Mouse (Mus musculus) limb, embryonic 13.5 days (tissue): ENCODE data around the gene Dusp2. TPM values are rescaled to one million over a fixed set of nuclear protein-coding genes. Genes with fewer than 3 reads are reported as not detected.

Source experiments
- ATAC-seq: fragments of 200-750 bp; cut with Nextera tagmentation; 2 replicates; pipeline ENCODE4 v1.8.0; 2017; ENCODE audit warnings: low read depth, moderate number of reproducible peaks, moderate TSS enrichment; ENCODE audit not compliant: low FRiP score
- H3K27ac ChIP-seq: fragments of 300-500 bp; sonication (generic); 2 replicates; pipeline ENCODE4 v1.5.1; 2015; ENCODE audit warnings: inconsistent platforms, mild to moderate bottlenecking, moderate library complexity
- H3K27me3 ChIP-seq: fragments of 300-500 bp; sonication (generic); 2 replicates; pipeline ENCODE4 v1.6.1; 2015; ENCODE audit warnings: mild to moderate bottlenecking, inconsistent platforms
- H3K36me3 ChIP-seq: fragments of 300-500 bp; sonication (generic); 2 replicates; pipeline ENCODE4 v1.6.1; 2015; ENCODE audit warnings: inconsistent platforms, mild to moderate bottlenecking, moderate library complexity
- H3K4me1 ChIP-seq: fragments of 300-500 bp; sonication (generic); 2 replicates; pipeline ENCODE4 v1.6.1; 2015; ENCODE audit warnings: inconsistent platforms
- H3K4me2 ChIP-seq: fragments of 300-500 bp; sonication (generic); replicated peaks from 2 replicates; pipeline ENCODE4 v1.6.1; 2015; ENCODE audit warnings: inconsistent platforms, mild to moderate bottlenecking, moderate library complexity
- H3K4me3 ChIP-seq: fragments of 300-500 bp; sonication (generic); 2 replicates; pipeline ENCODE4 v1.5.1; 2015; ENCODE audit warnings: moderate library complexity, mild to moderate bottlenecking, inconsistent platforms
- H3K9ac ChIP-seq: fragments of 300-500 bp; sonication (generic); 2 replicates; pipeline ENCODE4 v1.6.1; 2015; ENCODE audit warnings: mild to moderate bottlenecking, inconsistent platforms
- H3K9me3 ChIP-seq: fragments of 300-500 bp; sonication (generic); 2 replicates; pipeline ENCODE4 v1.6.1; 2016; ENCODE audit warnings: inconsistent platforms
- WGBS: fragments of 180-500 bp; shearing (Covaris S2); methylation state at CpG from one replicate; pipeline ENCODE4 v1.1.7; 2015; 5-methylcytosine and 5-hydroxymethylcytosine counted together
- polyA plus RNA-seq: library from polyadenylated mRNA; unstranded; fragments of >200 nt; fragmentation: Nextera tagmentation; extraction: Ambion mirVana; gene quantifications from 2 replicates; pipeline ENCODE4 v1.2.1, GENCODE M21; 2015

Gene Dusp2
- polyA plus RNA-seq, 1 experiment from 2014 or later, result 4.4 TPM

- WGBS, result 77% methylated on average over 2 of the region's 2 CpGs
- no peak for ATAC-seq
- H3K36me3 ChIP-seq, result no peaks in the 10 kb centered on the region
These were observed 36.1 kb downstream of the Dusp2 start for GRCm38 (mm10) chr2:127372082-127372481.

DNA sequence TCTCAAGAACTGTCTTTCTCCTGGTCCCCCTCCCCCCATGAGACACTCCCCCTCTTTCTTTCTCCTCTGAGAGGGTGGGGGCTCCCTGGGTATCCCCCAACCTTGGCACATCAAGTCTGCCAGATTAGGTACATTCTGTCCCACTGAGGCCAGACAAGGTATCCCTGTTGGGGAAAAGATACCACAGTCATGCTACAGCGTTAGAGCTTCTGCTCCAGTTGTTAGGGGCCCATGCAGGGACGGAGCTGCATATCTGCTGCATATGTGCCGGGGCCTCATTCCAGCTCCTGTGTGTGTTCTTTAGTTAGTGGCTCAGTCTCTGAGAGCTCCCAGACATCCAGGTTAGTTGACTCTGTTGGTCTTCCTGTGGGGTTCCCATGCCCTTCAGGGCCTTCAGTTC, 38.2 kb downstream of the Dusp2 start:
- no peaks in the 10 kb centered on the region for H3K9me3 ChIP-seq
- no peak overlapping the region for H3K9ac ChIP-seq
- H3K36me3 ChIP-seq, result no peaks in the 10 kb centered on the region
- H3K4me3 ChIP-seq, result no peak overlapping the region
- H3K4me2 ChIP-seq, result no peak overlapping the region
- no peak overlapping the region for H3K27ac ChIP-seq
- H3K4me1 ChIP-seq, result no peaks in the 10 kb centered on the region
- 88% methylated on average over 3 of the region's 3 CpGs for WGBS
- no peak for ATAC-seq
- 0 out of 2 replicates have a peak, but pooled peaks cover 6% of the 10 kb centered on the region for H3K27me3 ChIP-seq

More at GRCm38 (mm10) chr2:127372082-127372481, 36.1 kb downstream of the Dusp2 start:
- Histone ChIP-seq H3K9ac (no peak overlapping the region), H3K27me3 (peaks cover 16% of the 10 kb centered on the region), H3K4me1 (no peaks in the 10 kb centered on the region), H3K4me3 (no peak overlapping the region), H3K27ac (no peak overlapping the region), H3K9me3 (no peaks in the 10 kb centered on the region), H3K4me2 (no peak overlapping the region)

- 58% methylated on average over 3 of the region's 3 CpGs for WGBS
- no peak overlapping the region for H3K4me2 ChIP-seq
- no peak for ATAC-seq
- H3K36me3 ChIP-seq, result no peaks in the 10 kb centered on the region
- H3K4me1 ChIP-seq, result no peaks in the 10 kb centered on the region
- no peak overlapping the region for H3K4me3 ChIP-seq
- H3K9ac ChIP-seq, result no peak overlapping the region
- H3K9me3 ChIP-seq, result no peaks in the 10 kb centered on the region
- no peak overlapping the region for H3K27ac ChIP-seq
- H3K27me3 ChIP-seq, result 0 out of 2 replicates have a peak, but pooled peaks cover 5% of the 10 kb centered on the region
These were observed 39.1 kb downstream of the Dusp2 start for GRCm38 (mm10) chr2:127375087-127375486.

DNA sequence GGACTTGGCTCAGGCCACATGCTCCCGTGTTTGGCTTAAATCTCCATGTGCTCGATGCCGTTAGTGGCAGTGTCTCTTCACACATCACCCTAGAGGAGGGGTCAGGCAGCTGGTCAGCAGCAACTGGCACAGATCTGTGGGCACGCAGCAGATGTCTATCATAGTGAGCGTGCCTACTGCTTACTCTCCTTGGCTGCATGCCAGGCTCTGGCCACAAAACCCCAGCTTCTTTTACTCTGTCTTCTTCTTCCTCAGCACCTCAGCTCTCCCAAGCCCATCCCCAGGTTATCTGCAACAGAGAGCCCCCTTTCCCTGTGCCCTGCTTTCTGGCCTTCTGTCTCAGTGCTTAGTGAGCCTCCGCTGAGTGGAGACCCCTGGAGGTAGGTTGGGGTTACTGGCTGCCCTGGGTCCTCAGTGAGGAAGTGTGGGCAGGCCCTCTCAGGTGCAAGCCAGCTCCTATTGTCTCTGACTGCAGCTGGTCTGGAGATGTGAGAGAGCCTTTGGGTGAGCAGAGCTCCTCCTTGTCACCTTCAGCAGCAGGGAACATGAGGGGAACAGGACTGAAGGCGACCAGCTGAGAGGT, 39.9 kb downstream of the Dusp2 start:
- 0 out of 2 replicates have a peak, but pooled peaks cover 2% of the 10 kb centered on the region for H3K27me3 ChIP-seq

GRCm38 (mm10) chr2:127376423-127377051, 40.6 kb downstream of the Dusp2 start:
- no peaks in the 10 kb centered on the region for H3K9me3 ChIP-seq
- H3K4me2 ChIP-seq, result no peak overlapping the region
- H3K36me3 ChIP-seq, result no peaks in the 10 kb centered on the region
- ATAC-seq, result no peak
- no peak overlapping the region for H3K9ac ChIP-seq
- no peak overlapping the region for H3K27ac ChIP-seq
- no peak overlapping the region for H3K4me3 ChIP-seq
- H3K27me3 ChIP-seq, result no peaks in the 10 kb centered on the region
- H3K4me1 ChIP-seq, result no peaks in the 10 kb centered on the region
- 76% methylated on average over 6 of the region's 6 CpGs for WGBS

More for the DNA sequence above, 39.9 kb downstream of the Dusp2 start:
- H3K4me2 ChIP-seq, result no peak overlapping the region
- no peak overlapping the region for H3K27ac ChIP-seq
- H3K4me1 ChIP-seq, result no peaks in the 10 kb centered on the region
- no peaks in the 10 kb centered on the region for H3K36me3 ChIP-seq
- WGBS, result 53% methylated on average over 7 of the region's 7 CpGs
- no peak for ATAC-seq
- no peak overlapping the region for H3K4me3 ChIP-seq
- H3K9me3 ChIP-seq, result no peaks in the 10 kb centered on the region
- H3K9ac ChIP-seq, result no peak overlapping the region

- Histone ChIP-seq H3K36me3 (no peaks in the 10 kb centered on the region), H3K4me3 (no peak overlapping the region)
These were observed 42.1 kb downstream of the Dusp2 start for GRCm38 (mm10) chr2:127377942-127378610.

GRCm38 (mm10) chr2:127378611-127378990, 42.6 kb downstream of the Dusp2 start:
- Histone ChIP-seq H3K4me3 (no peak overlapping the region), H3K9ac (no peak overlapping the region), H3K4me1 (no peaks in the 10 kb centered on the region), H3K4me2 (no peak overlapping the region), H3K9me3 (no peaks in the 10 kb centered on the region), H3K36me3 (no peaks in the 10 kb centered on the region), H3K27me3 (no peaks in the 10 kb centered on the region), H3K27ac (no peak overlapping the region)
- no peak for ATAC-seq
- 69% methylated on average over 7 of the region's 7 CpGs for WGBS

More at GRCm38 (mm10) chr2:127377942-127378610, 42.1 kb downstream of the Dusp2 start:
- Histone ChIP-seq H3K9ac (no peak overlapping the region), H3K4me1 (no peaks in the 10 kb centered on the region), H3K9me3 (no peaks in the 10 kb centered on the region), H3K4me2 (no peak overlapping the region), H3K27me3 (no peaks in the 10 kb centered on the region), H3K27ac (no peak overlapping the region)
- WGBS, result 73% methylated on average over 7 of the region's 7 CpGs
- no peak for ATAC-seq

DNA sequence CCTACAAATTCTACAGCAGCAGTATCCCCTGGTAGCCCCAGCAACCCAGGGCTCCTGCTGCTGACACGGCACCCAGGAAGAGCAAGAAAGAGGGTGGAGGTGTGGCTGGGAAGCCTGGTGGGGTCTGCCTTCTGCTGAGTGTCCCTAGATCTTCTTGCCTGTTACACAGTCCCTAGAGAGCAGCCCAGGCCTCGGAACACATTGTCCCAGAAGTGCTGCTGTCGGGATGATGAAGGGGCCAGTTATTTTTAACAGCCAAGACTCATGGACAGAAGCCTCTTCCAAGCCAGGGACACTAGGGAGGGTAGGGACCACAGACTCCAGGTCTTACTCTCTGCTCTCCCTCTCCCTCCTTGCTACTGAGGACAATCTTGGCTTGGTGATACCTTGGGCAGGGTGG, 43.3 kb downstream of the Dusp2 start:
- 73% methylated on average over 3 of the region's 3 CpGs for WGBS
- Histone ChIP-seq H3K4me2 (no peak overlapping the region), H3K4me3 (no peak overlapping the region), H3K36me3 (no peaks in the 10 kb centered on the region), H3K27me3 (no peaks in the 10 kb centered on the region), H3K4me1 (no peaks in the 10 kb centered on the region), H3K27ac (no peak overlapping the region), H3K9ac (no peak overlapping the region), H3K9me3 (no peaks in the 10 kb centered on the region)
- no peak for ATAC-seq

- no peak overlapping the region for H3K27ac ChIP-seq
- H3K4me1 ChIP-seq, result no peaks in the 10 kb centered on the region
- H3K27me3 ChIP-seq, result no peaks in the 10 kb centered on the region
- H3K9me3 ChIP-seq, result no peaks in the 10 kb centered on the region
- H3K4me2 ChIP-seq, result no peak overlapping the region
- no peak overlapping the region for H3K9ac ChIP-seq
- ATAC-seq, result no peak
- 61% methylated on average over 7 of the region's 7 CpGs for WGBS
- H3K4me3 ChIP-seq, result no peak overlapping the region
- H3K36me3 ChIP-seq, result no peaks in the 10 kb centered on the region
These were observed 47.9 kb downstream of the Dusp2 start for GRCm38 (mm10) chr2:127383881-127384280.

GRCm38 (mm10) chr2:127387521-127387920, 51.6 kb downstream of the Dusp2 start:
- Histone ChIP-seq H3K9me3 (no peaks in the 10 kb centered on the region), H3K4me2 (no peak overlapping the region)

More at GRCm38 (mm10) chr2:127387521-127387920, 51.6 kb downstream of the Dusp2 start:
- H3K4me1 ChIP-seq, result no peaks in the 10 kb centered on the region
- H3K9ac ChIP-seq, result no peak overlapping the region
- no peaks in the 10 kb centered on the region for H3K36me3 ChIP-seq
- H3K27ac ChIP-seq, result no peak overlapping the region
- H3K4me3 ChIP-seq, result no peak overlapping the region
- no peaks in the 10 kb centered on the region for H3K27me3 ChIP-seq
- ATAC-seq, result no peak
- WGBS, result 60% methylated on average over 2 of the region's 2 CpGs
